Mouse (Mus musculus): ENCODE measurements around the gene Dnajc8. TPM values are rescaled to one million over a fixed set of nuclear protein-coding genes. Genes with fewer than 3 reads are reported as not detected.
A peak's percentile ranks its signal among the peaks of the same experiment; 100 is the strongest.

The Dnajc8 gene
- total and polyA plus RNA-seq, 2 experiments from 2014 or later, result 103 to 151 TPM

DNA sequence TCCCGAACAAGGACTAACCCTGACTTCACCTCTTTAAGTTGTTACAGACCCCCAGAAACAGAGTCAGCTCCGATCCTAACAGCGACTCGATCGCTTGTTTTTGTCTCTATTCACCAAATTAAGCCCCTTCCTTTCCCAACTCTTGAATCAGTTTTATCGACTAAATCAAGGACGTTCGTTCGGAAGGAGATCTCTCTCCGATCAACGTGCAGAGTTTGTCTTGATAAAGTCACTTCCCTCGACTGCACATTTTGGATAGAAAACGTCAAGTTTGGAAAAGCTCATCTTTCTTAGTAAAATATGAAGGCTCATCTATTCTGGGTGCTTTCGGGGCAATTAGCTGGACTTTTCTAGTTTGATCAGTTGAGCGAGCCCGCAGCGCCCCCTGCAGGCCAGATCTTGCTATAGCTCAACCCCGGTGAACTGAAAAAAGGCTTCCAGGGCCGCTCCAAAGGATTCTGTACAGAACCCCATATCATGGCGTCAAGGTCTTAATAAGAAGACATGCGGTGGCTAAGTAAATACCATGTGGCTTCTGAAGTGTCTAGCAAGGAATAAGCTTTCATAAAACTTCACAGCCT, 20.7 kb upstream of the Dnajc8 start:
- ATAC-seq, result peak; percentile 13; the same call in 1 of the 2 replicates
- under 1% methylated on average over 21 of the region's 21 CpGs for WGBS
- H3K9ac ChIP-seq, result peak overlapping the region; percentile 29

DNA sequence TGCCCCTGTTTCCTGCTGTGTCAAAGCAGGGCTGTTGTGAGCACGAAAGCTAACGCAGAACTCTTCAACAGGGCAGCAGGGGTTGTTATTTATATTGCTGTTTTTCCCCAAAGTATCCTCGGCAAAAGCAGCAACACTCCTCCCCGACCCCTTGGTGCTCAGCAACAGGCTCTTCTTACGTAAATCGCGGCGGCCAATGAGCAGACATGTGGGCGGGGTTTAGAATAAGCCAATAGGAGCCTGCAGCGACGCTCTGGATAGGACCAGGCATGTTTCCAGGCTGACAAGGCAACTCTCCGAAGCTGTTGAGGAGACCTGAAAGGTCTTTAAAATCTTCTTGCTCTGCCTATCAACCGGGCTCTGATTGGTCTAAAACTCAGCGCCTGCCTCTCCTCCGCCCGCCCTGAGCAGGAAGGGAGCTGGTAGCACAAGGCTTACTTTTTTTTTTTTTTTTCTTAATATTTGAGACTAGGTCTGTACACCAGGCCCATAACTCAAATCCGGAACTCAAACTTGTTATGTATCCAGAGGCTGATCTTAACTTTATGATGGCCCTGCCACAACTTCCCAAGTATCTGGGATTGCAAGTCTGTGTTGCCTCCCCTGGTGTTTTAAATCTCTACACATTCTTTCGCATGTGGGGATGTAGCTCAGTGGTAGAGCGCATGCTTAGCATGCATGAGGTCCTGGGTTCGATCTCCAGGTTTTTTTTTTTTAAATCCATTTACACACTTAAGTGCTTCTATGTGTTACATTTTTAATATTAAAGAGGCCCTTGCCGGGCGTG, 19.8 kb upstream of the Dnajc8 start:
- 21% methylated on average over 22 of the region's 22 CpGs for WGBS
- peak overlapping the region; percentile 29 for H3K9ac ChIP-seq
- DNase-seq, result peak; percentile 95
- no peaks in the 10 kb centered on the region for H3K36me3 ChIP-seq (ENCODE audit: insufficient read depth)
- peak; percentile 97 for ATAC-seq
- H3K4me3 ChIP-seq (ENCODE audit: low read depth, low read length), result peak overlapping the region; percentile 44
- H3K4me1 ChIP-seq (ENCODE audit: insufficient read depth), result 0 out of 2 replicates have a peak, but pooled peaks cover 3% of the 10 kb centered on the region
- no peaks in the 10 kb centered on the region for H3K27me3 ChIP-seq (ENCODE audit: insufficient read depth, low read length)
- H3K9me3 ChIP-seq (ENCODE audit: low read length), result no peaks in the 10 kb centered on the region
- peak overlapping the region; percentile 51; the same call in 1 of the 2 replicates for H3K27ac ChIP-seq (ENCODE audit: low read depth, low read length)
- peak overlapping the region; percentile 88 for H3K4me2 ChIP-seq (ENCODE audit: low read depth)
- TF ChIP-seq CTCF (IDR thresholded peaks at IDR 0.05; ENCODE audit: low read depth), result no peak

More for the DNA sequence above, 20.7 kb upstream of the Dnajc8 start:
- Histone ChIP-seq H3K27ac (ENCODE audit: low read depth, low read length) (no peak overlapping the region; the same call in 1 of the 2 replicates), H3K36me3 (ENCODE audit: insufficient read depth) (no peaks in the 10 kb centered on the region), H3K4me2 (ENCODE audit: low read depth) (peak overlapping the region; percentile 88), H3K27me3 (ENCODE audit: insufficient read depth, low read length) (no peaks in the 10 kb centered on the region), H3K4me1 (ENCODE audit: insufficient read depth) (0 out of 2 replicates have a peak, but pooled peaks cover 3% of the 10 kb centered on the region), H3K4me3 (ENCODE audit: low read depth, low read length) (peak overlapping the region; percentile 44), H3K9me3 (ENCODE audit: low read length) (no peaks in the 10 kb centered on the region)
- peak; percentile 89 for DNase-seq
- peak; percentile 84 for TF ChIP-seq CTCF (IDR thresholded peaks at IDR 0.05; ENCODE audit: low read depth)

DNA sequence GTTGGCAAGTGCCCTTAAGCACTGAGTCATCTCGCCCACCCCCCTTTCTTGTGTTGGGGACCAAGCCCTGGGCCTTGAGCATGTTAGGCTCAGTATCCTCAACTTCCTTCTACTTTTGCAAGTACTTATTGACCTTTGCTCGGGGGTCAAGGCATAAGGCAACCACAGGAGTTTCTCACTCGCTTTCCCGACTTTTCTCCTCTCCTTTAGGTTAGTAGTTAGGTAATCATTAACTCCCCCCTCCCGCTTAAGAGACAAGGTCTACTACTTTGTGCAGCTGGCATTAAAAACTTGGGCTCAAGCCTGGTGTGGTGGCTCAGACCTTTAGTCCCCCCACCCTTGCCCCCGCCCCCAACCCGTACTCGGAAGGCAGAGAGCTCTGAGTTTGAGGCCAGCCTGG, 17.3 kb upstream of the Dnajc8 start:
- Histone ChIP-seq H3K27me3 (ENCODE audit: insufficient read depth, low read length) (no peaks in the 10 kb centered on the region), H3K9ac (no peak overlapping the region), H3K36me3 (ENCODE audit: insufficient read depth) (no peaks in the 10 kb centered on the region), H3K27ac (ENCODE audit: low read depth, low read length) (no peak overlapping the region), H3K4me2 (ENCODE audit: low read depth) (no peak overlapping the region), H3K4me3 (ENCODE audit: low read depth, low read length) (no peak overlapping the region), H3K4me1 (ENCODE audit: insufficient read depth) (0 out of 2 replicates have a peak, but pooled peaks cover 3% of the 10 kb centered on the region), H3K9me3 (ENCODE audit: low read length) (no peaks in the 10 kb centered on the region)
- TF ChIP-seq CTCF (IDR thresholded peaks at IDR 0.05; ENCODE audit: low read depth), result no peak
- 82% methylated on average over 8 of the region's 8 CpGs for WGBS
- no peak for DNase-seq
- no peak for ATAC-seq

DNA sequence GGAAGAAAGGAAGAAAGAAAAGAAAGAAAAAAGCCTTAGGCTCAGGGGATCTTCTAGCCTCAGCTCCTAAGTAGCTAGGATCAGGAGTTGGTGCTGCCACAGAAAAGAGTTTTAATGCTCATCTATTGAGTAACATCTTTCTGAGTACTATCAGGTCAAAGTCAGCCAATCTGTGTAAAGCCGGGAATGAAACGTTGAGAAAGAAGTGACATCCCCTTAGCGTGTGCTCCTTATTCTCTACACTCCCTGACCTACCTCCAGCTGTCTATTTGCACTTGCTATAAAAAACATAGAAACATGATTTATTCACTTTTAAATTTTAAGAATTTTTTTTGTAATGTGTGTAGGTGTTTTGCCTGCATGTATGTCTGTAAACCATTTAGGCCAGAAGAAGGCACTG, 16.2 kb upstream of the Dnajc8 start:
- TF ChIP-seq CTCF (IDR thresholded peaks at IDR 0.05; ENCODE audit: low read depth), result no peak
- 96% methylated on average over 3 of the region's 3 CpGs for WGBS
- no peak for DNase-seq

DNA sequence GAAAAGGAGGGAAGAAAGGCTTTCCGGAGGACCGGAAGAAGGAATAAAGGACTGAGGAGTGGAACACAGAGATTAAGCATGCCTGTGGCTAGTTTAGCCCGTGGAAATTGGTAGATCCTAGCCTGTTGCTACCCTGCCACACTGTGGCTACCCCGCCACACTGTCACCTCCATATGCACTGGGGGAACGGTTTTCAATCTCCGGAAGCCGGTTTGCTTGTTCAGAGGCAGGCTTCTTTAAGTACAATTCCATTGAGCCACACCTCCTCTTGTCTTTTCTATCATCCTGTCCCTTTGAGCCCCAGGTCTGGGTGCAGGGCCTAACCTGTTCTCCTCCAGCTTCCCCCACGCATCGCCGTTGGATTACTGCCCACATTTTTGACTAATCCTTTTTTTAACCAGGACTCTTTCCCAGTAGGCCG, 11.0 kb upstream of the Dnajc8 start:
- Histone ChIP-seq H3K9me3 (ENCODE audit: low read length) (no peaks in the 10 kb centered on the region), H3K4me1 (ENCODE audit: insufficient read depth) (no peaks in the 10 kb centered on the region), H3K4me3 (ENCODE audit: low read depth, low read length) (no peak overlapping the region), H3K36me3 (ENCODE audit: insufficient read depth) (no peaks in the 10 kb centered on the region), H3K4me2 (ENCODE audit: low read depth) (no peak overlapping the region), H3K27ac (ENCODE audit: low read depth, low read length) (no peak overlapping the region), H3K27me3 (ENCODE audit: insufficient read depth, low read length) (no peaks in the 10 kb centered on the region), H3K9ac (no peak overlapping the region)
- 7% methylated on average over 11 of the region's 11 CpGs for WGBS
- no peak for ATAC-seq
- no peak for DNase-seq
- TF ChIP-seq CTCF (IDR thresholded peaks at IDR 0.05; ENCODE audit: low read depth), result no peak

More for the DNA sequence above, 16.2 kb upstream of the Dnajc8 start:
- no peak overlapping the region for H3K4me2 ChIP-seq (ENCODE audit: low read depth)
- no peak for ATAC-seq
- H3K4me3 ChIP-seq (ENCODE audit: low read depth, low read length), result no peak overlapping the region
- H3K36me3 ChIP-seq (ENCODE audit: insufficient read depth), result no peaks in the 10 kb centered on the region
- H3K27me3 ChIP-seq (ENCODE audit: insufficient read depth, low read length), result no peaks in the 10 kb centered on the region
- H3K9ac ChIP-seq, result no peak overlapping the region
- no peak overlapping the region for H3K27ac ChIP-seq (ENCODE audit: low read depth, low read length)
- no peaks in the 10 kb centered on the region for H3K9me3 ChIP-seq (ENCODE audit: low read length)
- 0 out of 2 replicates have a peak, but pooled peaks cover 3% of the 10 kb centered on the region for H3K4me1 ChIP-seq (ENCODE audit: insufficient read depth)

DNA sequence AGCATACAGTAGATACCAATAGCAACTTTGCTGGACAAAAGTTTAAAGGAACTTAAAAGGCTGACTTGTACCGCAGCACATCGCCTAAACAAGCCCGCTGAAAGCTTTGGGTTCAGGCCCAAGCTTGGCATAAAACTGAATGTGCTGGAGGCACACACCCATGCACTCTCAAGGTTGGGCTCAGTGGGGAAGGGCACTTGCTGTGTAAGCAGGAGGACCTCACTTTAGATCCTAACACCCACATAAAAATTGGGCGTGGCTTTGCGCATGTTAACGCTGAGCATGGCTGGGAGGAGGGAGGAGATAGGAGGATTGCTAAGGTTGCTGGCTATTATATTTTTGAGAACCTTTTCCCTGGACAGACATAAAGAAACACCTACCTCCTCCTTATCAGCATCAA, 10.5 kb upstream of the Dnajc8 start:
- Histone ChIP-seq H3K36me3 (ENCODE audit: insufficient read depth) (no peaks in the 10 kb centered on the region), H3K4me3 (ENCODE audit: low read depth, low read length) (no peak overlapping the region), H3K27ac (ENCODE audit: low read depth, low read length) (no peak overlapping the region; the same call in 1 of the 2 replicates), H3K4me2 (ENCODE audit: low read depth) (no peak overlapping the region), H3K9me3 (ENCODE audit: low read length) (no peaks in the 10 kb centered on the region), H3K27me3 (ENCODE audit: insufficient read depth, low read length) (no peaks in the 10 kb centered on the region), H3K9ac (no peak overlapping the region), H3K4me1 (ENCODE audit: insufficient read depth) (no peaks in the 10 kb centered on the region)
- no peak for DNase-seq
- no peak for ATAC-seq
- WGBS, result 37% methylated on average over 6 of the region's 6 CpGs
- TF ChIP-seq CTCF (IDR thresholded peaks at IDR 0.05; ENCODE audit: low read depth), result no peak

DNA sequence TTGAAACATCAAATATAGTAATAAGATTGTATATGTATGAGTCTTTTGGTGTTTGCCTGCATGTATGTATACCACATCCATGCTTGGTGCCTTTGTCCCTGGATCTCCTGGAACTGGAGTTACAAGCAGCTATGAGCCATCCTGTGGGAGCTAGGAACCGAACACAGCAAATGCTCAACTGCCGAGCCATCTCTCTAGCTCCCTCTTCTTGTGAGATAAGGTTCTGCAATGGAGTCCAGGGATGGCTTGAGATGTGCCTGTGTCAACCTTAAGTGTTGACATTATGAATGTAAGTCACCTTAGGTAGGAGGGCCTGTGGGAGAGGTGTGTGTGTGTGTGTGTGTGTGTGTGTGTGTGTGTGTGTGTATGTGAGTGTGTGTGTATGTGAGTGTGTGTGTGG, 8.7 kb upstream of the Dnajc8 start:
- ATAC-seq (no peak), DNase-seq (no peak)
- H3K27ac ChIP-seq (ENCODE audit: low read depth, low read length), result no peak overlapping the region
- H3K4me1 ChIP-seq (ENCODE audit: insufficient read depth), result no peaks in the 10 kb centered on the region
- H3K4me3 ChIP-seq (ENCODE audit: low read depth, low read length), result no peak overlapping the region
- peaks cover 10% of the 10 kb centered on the region; the same call in 1 of the 2 replicates for H3K36me3 ChIP-seq (ENCODE audit: insufficient read depth)
- no peaks in the 10 kb centered on the region for H3K9me3 ChIP-seq (ENCODE audit: low read length)
- H3K9ac ChIP-seq, result no peak overlapping the region
- H3K4me2 ChIP-seq (ENCODE audit: low read depth), result no peak overlapping the region
- WGBS, result 61% methylated on average over 2 of the region's 2 CpGs
- peak; percentile 14; the same call in 1 of the 2 replicates for TF ChIP-seq CTCF (IDR thresholded peaks at IDR 0.05; ENCODE audit: low read depth)
- no peaks in the 10 kb centered on the region for H3K27me3 ChIP-seq (ENCODE audit: insufficient read depth, low read length)
